Mouse (Mus musculus) thymus, adult 2 months (tissue): ENCODE results near the gene Rab12. TPM values are rescaled to one million over a fixed set of nuclear protein-coding genes. Genes with fewer than 3 reads are reported as not detected.

Experiments used
- DNase-seq: peaks from one replicate; pipeline ENCODE4 v3.0.0; 2021
- H3K27ac ChIP-seq: fragments of 200-500 bp; 2 replicates; pipeline ENCODE4 v1.5.1; 2012; ENCODE audit warnings: low read length, control low read depth; ENCODE audit not compliant: control insufficient read depth, insufficient read depth
- H3K27me3 ChIP-seq: fragments of 200-500 bp; 2 replicates; pipeline ENCODE4 v1.6.1; 2012; ENCODE audit warnings: mild to moderate bottlenecking, low read length, moderate library complexity, mixed read lengths; ENCODE audit not compliant: control insufficient read depth, insufficient read depth
- H3K36me3 ChIP-seq: fragments of 200-500 bp; 2 replicates; pipeline ENCODE4 v1.6.1; 2012; ENCODE audit warnings: mild to moderate bottlenecking, low read length, moderate library complexity; ENCODE audit not compliant: control insufficient read depth, insufficient read depth
- H3K4me1 ChIP-seq: fragments of 200-500 bp; replicated peaks from 2 replicates; pipeline ENCODE4 v1.6.1; 2012; ENCODE audit warnings: low read length; ENCODE audit not compliant: control insufficient read depth, insufficient read depth
- H3K4me3 ChIP-seq: fragments of 200-500 bp; 2 replicates; pipeline ENCODE4 v1.5.1; 2012; ENCODE audit warnings: mild to moderate bottlenecking, low read length, control low read depth, moderate library complexity; ENCODE audit not compliant: control insufficient read depth, insufficient read depth
- CTCF ChIP-seq: fragments of 200-500 bp; IDR thresholded peaks from 2 replicates; pipeline ENCODE4 v1.5.1; 2012; ENCODE audit warnings: mild to moderate bottlenecking, control low read depth, low read length, moderate library complexity, borderline replicate concordance; ENCODE audit not compliant: control insufficient read depth, poor library complexity, insufficient read depth; ENCODE audit errors: extremely low read depth
- POLR2A ChIP-seq: fragments of 200-500 bp; IDR thresholded peaks from 2 replicates; pipeline ENCODE4 v1.6.1; 2012; ENCODE audit warnings: mild to moderate bottlenecking, low read length, control low read depth, moderate library complexity; ENCODE audit not compliant: control insufficient read depth, poor library complexity, insufficient read depth; ENCODE audit errors: extremely low read depth
- WGBS: fragments of 180-500 bp; shearing (Covaris S2); methylation state at CpG from one replicate; pipeline ENCODE4 v1.1.7; 2018; 5-methylcytosine and 5-hydroxymethylcytosine counted together
- polyA plus RNA-seq: library from polyadenylated mRNA; depleted of rRNA; stranded (reverse); fragments of >200 nt; gene quantifications from 2 replicates; pipeline ENCODE4 v1.2.3, GENCODE M21; 2012

Gene Rab12
- polyA plus RNA-seq, 1 experiment: 23.2 TPM

GRCm38 (mm10) chr17:66514288-66514995 lies 5.1 kb downstream of the Rab12 start:
- Histone ChIP-seq H3K36me3 (no peaks in the 10 kb centered on the region), H3K27ac (no peak overlapping the region), H3K4me1 (peaks cover 10% of the 10 kb centered on the region), H3K27me3 (no peaks in the 10 kb centered on the region), H3K4me3 (no peak overlapping the region)
- 76% methylated on average over 10 of the region's 10 CpGs for WGBS
- no peak for DNase-seq
- TF ChIP-seq POLR2A (no peak), CTCF (no peak)

- Histone ChIP-seq H3K27me3 (no peaks in the 10 kb centered on the region), H3K27ac (no peak overlapping the region), H3K4me1 (peaks cover 2% of the 10 kb centered on the region; the same call in 1 of the 2 replicates), H3K36me3 (no peaks in the 10 kb centered on the region), H3K4me3 (no peak overlapping the region)
- 61% methylated on average over 15 of the region's 15 CpGs for WGBS
- TF ChIP-seq CTCF (no peak), POLR2A (no peak)
- peak; percentile 13 for DNase-seq
These were observed 7.2 kb downstream of the Rab12 start for GRCm38 (mm10) chr17:66512202-66512956.

- Histone ChIP-seq H3K27me3 (no peaks in the 10 kb centered on the region), H3K36me3 (peaks cover 6% of the 10 kb centered on the region; the same call in 1 of the 2 replicates), H3K4me3 (no peak overlapping the region), H3K27ac (no peak overlapping the region), H3K4me1 (peaks cover 2% of the 10 kb centered on the region; the same call in 1 of the 2 replicates)
- WGBS: 77% methylated on average over 10 of the region's 10 CpGs
- no peak for DNase-seq
- TF ChIP-seq CTCF (no peak), POLR2A (no peak)
These were observed 9.3 kb downstream of the Rab12 start for GRCm38 (mm10) chr17:66510221-66510683.

- no peaks in the 10 kb centered on the region for H3K27me3 ChIP-seq
- H3K27ac ChIP-seq: no peak overlapping the region
- H3K36me3 ChIP-seq: peaks cover 14% of the 10 kb centered on the region
- no peaks in the 10 kb centered on the region; the same call in 1 of the 2 replicates for H3K4me1 ChIP-seq
- H3K4me3 ChIP-seq: no peak overlapping the region
- TF ChIP-seq CTCF (no peak), POLR2A (no peak)
- 93% methylated on average over 9 of the region's 9 CpGs for WGBS
- DNase-seq: no peak
These were observed 12.2 kb downstream of the Rab12 start for GRCm38 (mm10) chr17:66507049-66507954.

- H3K27me3 ChIP-seq: no peaks in the 10 kb centered on the region
- no peaks in the 10 kb centered on the region for H3K4me1 ChIP-seq
- WGBS: 95% methylated on average over 8 of the region's 8 CpGs
- TF ChIP-seq POLR2A (no peak), CTCF (no peak)
- no peak overlapping the region for H3K27ac ChIP-seq
- no peak overlapping the region for H3K4me3 ChIP-seq
- peaks cover 19% of the 10 kb centered on the region for H3K36me3 ChIP-seq
- no peak for DNase-seq
These were observed 14.6 kb downstream of the Rab12 start for GRCm38 (mm10) chr17:66504964-66505363.

GRCm38 (mm10) chr17:66504248-66504647 lies 15.3 kb downstream of the Rab12 start:
- H3K27ac ChIP-seq: no peak overlapping the region
- TF ChIP-seq CTCF (no peak), POLR2A (no peak)
- 94% methylated on average over 2 of the region's 2 CpGs for WGBS
- no peaks in the 10 kb centered on the region for H3K4me1 ChIP-seq
- DNase-seq: no peak
- peaks cover 26% of the 10 kb centered on the region for H3K36me3 ChIP-seq
- no peaks in the 10 kb centered on the region for H3K27me3 ChIP-seq
- no peak overlapping the region for H3K4me3 ChIP-seq
